Mouse (Mus musculus): ENCODE results near the gene Zfyve28.
A peak's percentile ranks its signal among the peaks of the same experiment; 100 is the strongest.

Zfyve28 gene

DNA sequence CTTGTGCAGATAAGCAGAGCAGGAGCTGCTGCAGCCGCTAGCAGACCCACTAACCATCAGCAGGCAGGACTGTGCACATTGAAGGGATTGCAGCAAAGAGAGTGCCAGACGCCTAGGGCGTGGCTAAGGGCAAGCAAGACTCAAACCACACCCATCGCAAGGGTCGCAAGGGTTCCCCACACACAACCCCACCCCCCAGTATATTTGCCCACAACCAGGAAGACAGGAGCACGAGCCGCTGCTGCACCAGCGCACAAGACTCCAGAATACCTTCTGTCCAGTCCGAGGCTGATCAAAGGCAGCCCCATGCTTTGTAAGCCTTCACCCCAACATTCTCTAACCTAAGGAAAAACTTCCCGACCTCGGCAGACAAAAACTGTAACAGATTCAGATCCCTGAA, 1.7 kb downstream of the Zfyve28 start:
- DNase-seq (ENCODE audit: low spot score) = no peak

DNA sequence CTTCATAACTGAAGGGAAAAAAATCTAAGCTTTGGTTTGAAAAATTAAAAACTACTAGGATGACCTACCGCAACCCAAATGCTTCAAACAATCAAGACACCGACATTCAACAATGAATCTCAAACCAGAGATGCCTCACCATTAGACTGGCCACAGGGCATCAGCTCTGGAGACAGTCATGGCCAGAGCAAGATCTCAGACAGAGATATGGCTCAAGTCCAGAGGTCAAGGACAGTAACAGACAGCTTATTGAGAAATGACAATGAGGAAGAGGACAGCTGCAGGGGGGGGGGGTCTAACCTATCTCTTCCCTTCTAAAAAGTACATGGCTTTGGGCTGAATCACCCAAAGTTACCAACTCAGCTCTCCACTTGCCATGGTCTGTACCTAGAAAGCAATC, 3.0 kb downstream of the Zfyve28 start:
- DNase-seq (ENCODE audit: low spot score) = no peak

DNA sequence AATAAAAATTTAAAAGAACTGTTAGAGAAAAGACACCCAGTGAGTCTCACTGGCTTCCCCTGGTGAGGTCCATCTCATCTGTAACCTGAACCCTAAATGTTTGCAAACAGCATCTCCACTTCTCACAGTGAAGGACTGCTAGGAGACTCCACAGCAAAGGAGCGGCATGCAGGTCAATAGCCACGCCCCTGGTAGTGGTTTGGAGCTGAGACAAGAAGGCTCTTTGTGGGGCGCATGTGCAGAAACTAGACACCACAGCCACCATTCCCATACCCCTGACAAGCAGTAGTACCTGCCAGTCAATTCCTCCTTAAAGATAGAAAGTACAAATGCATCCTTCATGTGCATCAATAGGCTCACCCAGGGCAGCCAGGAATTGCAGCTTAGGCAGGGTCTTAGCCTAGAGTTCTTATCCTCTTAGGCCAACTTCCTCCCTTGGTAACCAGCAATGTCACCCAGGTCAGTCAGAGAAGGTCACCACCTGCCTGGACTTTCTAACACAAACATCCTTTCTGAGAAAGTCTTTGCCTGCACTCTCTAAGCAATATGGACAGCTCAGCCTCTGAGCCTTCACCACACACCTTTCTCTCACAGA, 4.0 kb downstream of the Zfyve28 start:
- no peak for DNase-seq (ENCODE audit: low spot score)

DNA sequence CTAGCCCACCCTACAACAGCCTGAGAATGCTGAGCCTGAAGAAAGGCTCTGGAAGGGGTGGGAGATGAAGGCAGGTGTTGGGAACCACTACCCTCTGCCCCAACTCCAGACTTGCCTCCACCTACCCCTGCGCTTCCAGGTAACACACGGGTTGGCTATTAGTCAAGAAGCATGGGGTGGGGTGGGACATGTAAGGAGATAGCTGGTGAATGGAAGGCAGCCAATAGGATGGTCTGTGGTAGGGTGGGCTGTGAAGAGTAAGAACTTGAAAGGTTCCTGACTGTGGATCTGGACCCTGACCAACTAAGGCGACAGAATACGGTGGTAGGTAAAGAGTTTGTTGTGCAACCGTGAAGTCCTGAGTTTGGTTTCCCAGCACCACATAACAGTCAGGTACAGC, 4.9 kb downstream of the Zfyve28 start:
- no peak for DNase-seq (ENCODE audit: low spot score)

DNA sequence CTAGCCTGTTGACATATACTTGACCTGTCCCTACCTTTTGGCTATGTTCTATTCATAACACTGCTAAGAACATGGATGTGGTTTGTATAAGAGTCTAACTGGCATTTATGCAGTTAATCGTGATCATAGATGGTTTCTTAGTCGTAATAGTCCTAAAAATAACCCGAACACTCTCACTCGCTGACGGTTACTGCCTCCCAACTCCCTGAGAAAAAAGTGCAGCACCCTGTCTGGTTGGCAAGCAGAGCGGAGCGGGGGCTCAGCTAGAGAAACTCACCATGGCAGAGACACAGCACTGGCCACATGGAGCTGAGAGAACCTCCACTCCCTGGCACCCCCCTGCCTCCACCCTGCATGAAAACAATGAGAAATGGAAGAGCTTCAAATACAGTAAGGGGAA, 7.3 kb downstream of the Zfyve28 start:
- DNase-seq (ENCODE audit: low spot score) = no peak

DNA sequence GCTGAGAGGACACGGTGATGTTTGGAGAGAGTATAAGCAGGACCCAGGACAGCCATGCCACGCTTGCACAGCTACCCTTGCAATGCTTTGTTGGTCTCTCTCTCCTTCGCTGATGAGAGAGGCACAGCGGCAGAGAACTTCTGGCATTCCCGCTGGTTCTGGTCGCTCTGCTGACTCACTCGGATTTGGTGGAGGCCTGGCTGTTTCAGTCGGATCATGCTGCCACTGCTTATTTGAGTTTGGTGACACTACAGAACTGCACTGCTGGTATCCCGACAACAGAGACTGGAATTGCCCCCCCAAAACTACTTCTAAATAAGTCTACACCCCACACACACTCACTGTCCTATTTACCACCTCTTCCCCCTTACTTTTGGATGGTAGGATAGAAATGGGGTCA, 9.0 kb downstream of the Zfyve28 start:
- DNase-seq (ENCODE audit: low spot score) = no peak

DNA sequence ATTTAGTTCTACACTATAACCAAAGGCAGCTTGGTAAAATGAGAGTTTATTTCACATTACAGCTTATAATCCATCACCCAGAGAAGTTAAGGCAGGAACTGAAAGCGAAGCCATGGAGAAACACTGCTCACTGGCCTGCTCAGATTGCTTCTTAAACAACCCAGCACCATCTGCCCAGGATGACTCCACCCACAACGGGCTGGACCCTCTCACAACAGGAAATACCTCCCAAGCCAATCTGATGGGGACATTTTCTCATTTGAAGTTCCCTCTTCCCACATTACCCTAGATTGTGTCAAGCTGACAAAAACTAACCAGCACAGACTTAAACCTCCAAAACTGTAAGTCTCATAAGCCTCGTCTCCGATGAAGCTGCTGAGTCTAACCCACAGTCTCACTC, 10.2 kb downstream of the Zfyve28 start:
- no peak for DNase-seq (ENCODE audit: low spot score)

DNA sequence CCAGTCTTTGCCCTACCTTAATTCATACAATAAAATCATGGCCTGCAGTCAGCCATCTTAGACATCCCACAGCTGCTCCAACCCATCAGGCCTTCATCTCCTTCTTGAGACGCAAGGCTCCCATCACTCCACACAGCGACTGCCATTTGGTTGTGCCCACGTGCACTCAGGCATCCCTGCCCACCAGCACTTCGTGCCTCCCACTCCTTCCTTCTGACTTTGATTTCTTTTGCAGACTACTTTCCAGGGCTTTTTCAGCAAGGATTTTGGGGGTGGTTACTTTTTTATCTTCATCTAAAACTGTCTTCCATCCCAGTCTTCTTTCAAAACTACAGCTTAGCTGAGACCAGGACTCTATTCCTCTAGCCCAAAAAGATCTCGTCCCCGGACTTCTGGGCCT, 11.5 kb downstream of the Zfyve28 start:
- no peak for DNase-seq (ENCODE audit: low spot score)

DNA sequence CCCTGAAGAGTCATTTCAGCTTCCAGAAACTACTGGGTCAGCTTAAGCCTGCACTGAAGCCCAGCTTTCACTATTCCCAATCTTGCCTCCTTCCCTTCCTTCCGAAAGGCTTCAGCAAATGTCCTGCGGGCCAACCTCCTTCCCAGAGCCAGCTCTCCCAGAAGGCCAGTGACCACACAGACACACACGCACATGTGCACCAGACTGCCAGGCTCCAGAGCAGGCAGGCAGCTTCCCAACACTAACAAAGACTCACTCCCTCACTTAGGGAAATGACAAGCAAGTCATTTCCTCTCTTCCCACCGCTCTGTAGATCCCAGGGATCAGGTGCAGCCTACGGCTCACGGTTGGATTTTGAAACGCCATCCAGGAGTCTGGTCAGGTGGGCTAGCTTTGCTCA, 12.1 kb downstream of the Zfyve28 start:
- DNase-seq (ENCODE audit: low spot score) = no peak

DNA sequence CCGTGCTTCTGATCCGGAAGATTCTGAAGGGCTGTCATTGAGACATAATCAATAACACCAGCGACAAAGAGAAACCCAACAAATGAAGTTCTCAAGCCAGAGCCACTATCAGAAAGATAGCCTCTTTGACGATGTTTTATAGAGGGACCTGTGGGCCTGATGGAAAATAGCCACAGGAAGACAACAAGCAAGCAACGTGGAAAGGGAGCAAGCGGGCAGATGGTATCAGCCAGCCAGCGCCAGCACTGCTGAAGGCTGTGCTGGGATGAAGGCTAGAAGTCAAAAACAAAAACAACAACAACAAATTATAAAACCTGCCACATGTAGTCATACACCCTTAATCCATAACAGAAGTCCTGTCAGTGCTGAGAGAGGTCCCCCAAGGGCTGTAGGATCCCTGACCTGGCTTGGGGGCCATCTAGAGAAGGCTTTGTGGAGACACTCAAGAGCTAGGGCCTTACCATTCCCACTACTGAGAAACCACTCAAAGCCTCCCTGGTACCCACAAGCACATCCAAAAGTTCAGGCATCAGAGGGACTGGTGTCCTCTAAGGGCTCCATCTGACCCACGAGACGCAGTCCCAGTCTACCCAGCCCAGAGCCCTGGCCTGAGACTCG, 13.5 kb downstream of the Zfyve28 start:
- DNase-seq (ENCODE audit: low spot score) = no peak

DNA sequence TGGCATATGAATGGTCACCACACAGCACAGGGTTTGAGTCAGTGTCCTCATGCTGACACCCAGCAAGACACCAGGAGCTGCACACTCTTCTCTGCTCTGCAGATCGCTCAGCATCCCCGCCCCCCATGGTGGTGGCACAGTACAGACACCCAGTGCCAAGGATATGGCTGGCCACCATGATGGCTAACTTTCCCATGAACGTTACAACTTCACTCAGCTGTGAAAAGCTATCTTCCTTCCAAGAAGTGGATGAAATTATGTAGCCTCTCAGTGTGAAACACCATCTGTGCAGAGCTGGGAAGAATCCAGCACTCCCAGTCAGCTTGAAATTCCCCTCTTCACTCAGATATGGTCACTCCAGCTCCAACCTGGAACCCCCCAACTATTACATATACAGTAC, 14.0 kb downstream of the Zfyve28 start:
- no peak for DNase-seq (ENCODE audit: low spot score)

DNA sequence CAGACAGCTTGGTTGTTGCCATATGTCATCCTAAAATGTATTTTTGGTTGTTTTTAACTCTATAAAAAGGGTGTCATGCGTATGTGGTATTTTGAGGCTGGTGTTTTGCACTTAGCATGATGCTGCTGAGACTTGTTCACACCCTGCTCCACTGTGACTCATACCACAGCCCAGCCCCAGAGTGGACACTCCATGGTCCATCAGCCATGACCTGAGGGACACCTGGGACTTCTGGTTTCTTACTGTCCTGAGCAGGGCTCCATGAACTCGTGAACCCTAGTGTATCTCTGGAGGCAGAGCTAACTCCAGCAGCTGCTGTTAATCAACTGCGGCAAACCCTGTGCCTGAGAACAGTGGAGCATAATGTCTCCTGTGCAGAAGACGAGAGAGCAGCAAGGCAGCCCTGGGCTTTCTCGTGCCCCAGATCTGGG, 15.0 kb downstream of the Zfyve28 start:
- no peak for DNase-seq (ENCODE audit: low spot score)

DNA sequence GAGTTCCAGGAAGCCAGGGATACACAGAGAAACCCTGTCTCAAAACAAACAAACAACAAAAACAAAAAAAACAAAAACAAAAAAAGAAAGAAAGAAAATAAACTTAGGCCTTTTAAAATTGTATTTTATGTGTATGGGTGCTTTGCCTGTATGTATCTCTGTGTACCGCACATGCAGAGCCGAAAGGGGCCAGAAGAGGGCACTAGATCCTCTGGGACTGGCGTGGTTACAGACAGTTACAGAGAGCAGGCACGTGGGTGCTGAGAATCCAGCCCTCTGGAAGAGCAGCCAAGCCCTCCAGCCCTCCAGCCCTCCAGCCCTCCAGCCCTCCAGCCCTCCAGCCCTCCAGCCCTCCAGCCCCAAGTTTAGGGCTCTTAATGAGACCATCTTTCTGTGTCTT, 16.5 kb downstream of the Zfyve28 start:
- DNase-seq (ENCODE audit: low spot score) = no peak

DNA sequence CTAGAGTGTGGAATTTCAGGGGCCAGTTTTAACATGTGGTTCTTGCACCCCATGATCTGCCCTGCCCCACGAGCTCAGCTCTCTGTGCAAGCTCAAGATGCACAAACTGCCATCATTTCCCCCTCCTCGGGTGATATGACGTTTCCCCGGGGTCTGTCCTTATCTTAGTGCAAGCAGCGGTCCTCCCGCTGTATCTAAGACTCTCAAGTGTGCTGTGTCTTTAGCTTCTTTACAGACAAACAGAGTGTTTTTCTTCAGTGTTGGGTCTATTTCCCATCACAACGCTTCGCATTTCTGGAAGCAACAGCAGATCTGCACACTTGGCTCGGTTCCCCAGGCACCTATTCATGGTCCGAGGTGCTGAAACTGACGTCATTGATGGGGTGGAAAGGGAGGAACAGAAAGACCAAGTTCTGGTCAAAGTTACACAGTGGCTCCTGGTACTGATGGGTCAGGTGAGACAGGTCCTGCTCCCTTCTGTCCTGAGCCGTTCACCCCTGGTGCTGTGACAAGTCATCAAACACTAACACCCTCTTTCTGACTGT, 18.3 kb downstream of the Zfyve28 start:
- no peak for DNase-seq (ENCODE audit: low spot score)

DNA sequence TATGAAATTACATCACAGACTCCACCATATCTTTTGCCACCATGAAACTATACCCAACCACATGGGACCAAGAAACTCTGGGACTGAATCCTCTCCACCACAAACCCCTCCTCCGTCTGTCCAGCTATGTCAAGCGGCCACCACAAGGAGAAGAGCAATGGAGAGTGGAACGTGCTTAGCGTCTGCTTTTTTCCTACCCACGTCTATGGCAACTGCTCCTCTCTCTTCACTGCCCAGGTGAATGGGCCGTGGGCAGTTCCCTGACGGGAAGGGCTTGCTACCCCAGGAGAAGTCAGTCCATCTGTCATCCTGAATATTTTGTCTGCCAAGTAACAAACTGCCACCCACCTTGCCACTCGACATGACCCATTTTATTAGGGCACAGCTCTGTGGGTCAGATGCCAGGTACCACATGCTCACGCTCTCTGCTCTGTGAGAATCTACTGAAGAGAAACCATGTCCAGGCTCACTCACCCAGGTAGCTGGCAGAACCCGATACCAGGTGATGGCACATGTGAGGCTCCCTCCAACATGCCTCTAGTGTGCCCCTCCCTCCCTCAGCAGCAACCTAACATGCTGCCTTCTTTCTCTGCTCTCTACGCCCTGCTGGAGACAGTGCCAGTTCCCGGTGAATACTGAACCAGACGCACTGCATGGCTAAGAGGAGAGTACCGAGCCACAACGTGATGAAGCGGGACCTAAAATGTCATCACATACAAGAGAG, 18.9 kb downstream of the Zfyve28 start:
- no peak for DNase-seq (ENCODE audit: low spot score)

DNA sequence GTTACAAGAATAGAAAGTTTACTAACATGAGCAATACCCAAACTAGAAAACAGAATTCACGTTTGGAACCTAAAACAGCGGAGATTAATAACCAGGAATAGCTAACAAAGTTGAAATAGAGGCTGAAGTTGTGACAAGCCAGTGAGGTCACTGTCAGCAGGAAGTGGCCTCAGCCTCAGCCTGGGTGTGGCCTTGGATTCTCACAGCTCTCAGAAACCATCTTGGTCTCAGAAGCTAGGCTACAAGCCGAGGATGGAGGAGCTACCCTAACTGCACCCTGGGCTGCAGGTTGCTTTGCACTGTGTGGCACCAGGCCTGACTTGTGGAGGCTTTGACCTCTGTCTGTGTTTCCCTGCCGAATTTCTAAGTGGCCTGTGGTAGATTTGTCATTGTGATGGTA, 22.2 kb downstream of the Zfyve28 start:
- no peak for DNase-seq (ENCODE audit: low spot score)

DNA sequence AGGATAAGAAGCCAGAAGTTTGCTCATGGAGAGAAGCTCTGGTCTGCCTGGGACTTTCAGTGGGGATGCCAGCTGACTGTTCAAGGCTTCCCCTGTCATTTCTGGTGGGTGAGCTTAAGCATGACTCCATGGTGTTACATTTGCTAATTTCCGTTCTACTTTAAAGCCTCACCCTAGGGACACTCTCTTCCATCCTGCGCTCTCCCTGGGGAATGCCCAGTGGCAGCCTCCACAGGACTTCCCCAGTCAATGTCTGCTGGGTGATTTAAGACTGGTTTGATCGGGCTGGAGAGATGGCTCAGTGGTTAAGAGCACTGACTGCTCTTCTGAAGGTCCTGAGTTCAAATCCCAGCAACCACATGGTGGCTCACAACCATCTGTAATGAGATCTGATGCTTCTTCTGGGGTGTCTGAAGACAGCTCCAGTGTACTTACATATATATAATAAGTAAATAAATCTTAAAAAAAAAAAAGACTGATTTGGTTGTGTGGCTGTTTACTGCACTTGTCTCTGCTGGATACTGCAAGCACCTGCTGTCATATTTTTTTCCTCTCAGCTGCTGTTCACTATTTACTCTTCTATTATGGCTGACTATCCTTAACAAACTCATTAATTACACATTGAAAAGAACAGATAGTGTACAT, 29.0 kb downstream of the Zfyve28 start:
- no peak for DNase-seq (ENCODE audit: low spot score)

DNA sequence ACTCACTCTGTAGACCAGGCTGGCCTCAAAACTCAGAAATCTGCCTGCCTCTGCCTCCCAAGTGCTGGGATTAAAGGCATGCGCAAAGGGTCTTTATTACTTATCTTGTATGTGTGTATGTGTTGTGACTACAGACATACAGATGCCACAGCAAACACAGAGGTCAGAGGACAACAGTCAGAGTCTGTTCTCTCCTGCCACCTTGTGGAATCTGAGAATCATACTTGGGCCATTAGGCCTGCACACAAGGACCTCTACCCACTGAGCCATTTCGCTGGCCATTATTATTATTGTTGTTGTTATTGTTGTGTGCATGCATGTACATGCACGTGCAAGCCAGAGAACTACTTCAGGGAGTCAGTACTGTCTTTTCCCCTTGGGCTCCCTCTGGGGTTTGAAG, 33.1 kb downstream of the Zfyve28 start:
- no peak for DNase-seq (ENCODE audit: low spot score)

DNA sequence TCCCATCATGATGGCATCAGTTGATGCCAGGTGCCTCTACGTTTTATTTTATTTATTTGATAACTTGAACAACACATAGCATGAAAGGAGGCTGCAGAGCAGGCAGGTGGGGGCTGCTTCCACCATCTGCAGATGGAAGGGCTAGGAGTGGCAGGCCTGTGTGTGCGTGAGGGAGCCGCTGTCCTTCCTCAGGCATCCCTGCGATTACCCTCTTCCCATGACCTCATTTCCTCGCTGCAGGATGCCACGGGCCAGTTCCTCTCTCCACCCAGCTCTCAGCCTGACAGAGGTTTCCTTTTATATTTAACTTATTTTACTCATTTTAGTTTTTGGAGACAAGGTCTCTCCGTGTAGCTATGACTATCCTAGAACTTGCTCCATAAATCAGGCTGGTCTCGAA, 33.9 kb downstream of the Zfyve28 start:
- DNase-seq (ENCODE audit: low spot score) = no peak

DNA sequence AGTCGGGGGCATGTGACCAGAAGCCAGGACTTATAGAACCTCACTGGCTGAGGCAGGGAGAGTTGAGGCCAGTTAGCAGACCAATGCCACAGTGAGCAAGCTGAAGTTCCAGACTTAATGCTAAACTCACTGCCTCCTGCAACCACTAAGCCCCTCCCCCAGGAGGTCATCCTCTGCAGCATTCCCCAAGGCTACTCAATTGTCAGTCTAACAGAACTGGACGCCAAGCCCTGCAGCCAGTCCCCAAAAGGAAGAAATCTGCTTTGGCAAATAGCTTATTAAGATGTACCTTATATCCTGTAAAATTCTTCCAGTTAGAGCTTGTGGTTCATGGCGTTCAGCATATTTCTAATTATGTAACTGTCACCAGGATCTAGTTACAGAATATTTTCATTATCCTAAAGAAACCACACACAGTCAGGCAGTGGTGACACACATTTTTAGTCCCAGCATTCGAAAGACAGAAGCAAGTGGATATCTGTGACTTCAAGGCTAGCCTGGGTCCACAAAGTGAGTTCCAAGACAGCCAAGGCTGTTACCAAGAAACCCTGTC, 35.2 kb downstream of the Zfyve28 start:
- peak; percentile 17 for DNase-seq (ENCODE audit: low spot score)

DNA sequence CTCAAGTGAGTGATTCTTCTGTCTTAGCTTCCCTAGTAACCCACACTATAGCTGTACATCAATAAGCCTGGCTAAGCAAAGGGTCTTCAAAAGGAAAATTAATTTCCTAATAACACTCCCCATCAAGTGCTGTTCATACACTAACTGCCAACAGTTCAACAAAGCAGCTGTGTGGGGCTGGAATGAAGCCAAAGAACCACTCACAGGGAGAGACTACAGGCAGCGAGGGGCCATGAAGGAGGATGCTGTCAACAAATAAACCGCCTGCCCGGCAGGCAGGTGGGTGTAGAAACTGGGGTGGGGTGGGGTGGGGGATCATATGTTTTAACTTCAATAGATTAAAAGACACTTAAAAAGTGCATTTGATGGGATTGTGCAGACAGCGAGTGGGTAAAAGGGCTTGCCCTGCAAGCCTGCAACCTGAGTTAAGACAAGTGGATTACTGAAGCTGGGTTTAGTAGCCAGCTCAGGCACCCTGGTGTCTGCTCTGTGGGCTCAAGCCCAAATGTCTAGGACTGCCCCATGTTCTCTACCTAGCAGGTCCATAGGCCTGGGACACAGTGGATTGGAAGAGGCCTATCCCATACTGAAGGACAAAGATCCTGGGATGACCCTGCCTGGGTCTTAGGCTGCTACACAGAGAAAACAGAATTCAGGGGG, 35.8 kb downstream of the Zfyve28 start:
- DNase-seq (ENCODE audit: low spot score) = no peak

DNA sequence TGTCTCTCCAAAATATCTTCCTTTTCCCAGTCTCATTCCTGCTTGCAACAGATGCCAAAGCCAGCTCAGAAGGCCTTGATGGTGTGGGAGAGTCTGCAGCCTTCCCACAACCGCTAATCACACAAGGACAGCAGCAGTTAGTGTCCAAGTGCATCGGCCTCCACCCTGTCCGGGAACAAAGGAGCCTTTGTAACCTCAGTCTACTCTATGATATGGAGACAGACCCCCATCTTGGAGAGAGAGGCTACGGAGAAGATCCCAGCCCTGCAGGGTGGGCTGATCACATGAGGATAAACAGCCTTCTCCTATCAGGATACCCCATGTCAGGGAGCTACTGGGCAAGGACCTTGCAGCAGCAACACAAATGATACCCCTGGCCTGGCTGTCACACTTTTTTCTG, 36.5 kb downstream of the Zfyve28 start:
- peak; percentile 38 for DNase-seq (ENCODE audit: low spot score)
